In genomic region chr14:101146746-101147145, GRCm38 (mm10) we compare ENCODE assay signal across 33 mouse cellular contexts. TPM values are rescaled to one million over a fixed set of nuclear protein-coding genes. Genes with fewer than 3 reads are reported as not detected.
"Had no signal": no experiment of that assay in that cellular context is flagged by ENCODE, and none has a peak within 500 bp of the region (broad histone marks: within the 10 kb centered on the region; RNA-seq: fewer than 3 reads in every experiment).

No protein-coding gene starts in this region.

- DNase-seq: gastrocnemius, postnatal 14 days; gastrocnemius, postnatal 36 days; heart, adult 18-20 months; heart, postnatal 14 days; heart, postnatal 36 days; kidney, adult 11 months; kidney, adult 2 months; kidney, adult 9 months; kidney, postnatal 14 days; kidney, postnatal 36 days; layer of hippocampus, adult 9-11 months; layer of hippocampus, postnatal 36 days; left cerebral cortex, postnatal 4 days had no signal

RNA-seq across cellular contexts. Expression of gene Prr30, which starts 53.4 kb away (rescaled TPM):
- polyA plus RNA-seq: heart, embryonic 10.5 days; heart, embryonic 13.5 days; heart, embryonic 15.5 days; heart, postnatal 0 days; hindbrain, embryonic 11.5 days; hindbrain, embryonic 13.5 days; hindbrain, embryonic 15.5 days; hindbrain, postnatal 0 days; intestine, embryonic 14.5 days; intestine, embryonic 16.5 days; kidney, embryonic 15.5 days; kidney, postnatal 0 days; large intestine, adult 2 months; limb, embryonic 11.5 days; limb, embryonic 13.5 days; limb, embryonic 15.5 days; liver, adult 2 months; liver, embryonic 12.5 days; liver, embryonic 14.5 days; liver, embryonic 16.5 days had no signal
